Mouse (Mus musculus) testis, adult 2 months (tissue): ENCODE data around the gene Ap1g2.

Experiments used
- CTCF ChIP-seq: fragments of 200-500 bp; IDR thresholded peaks from 2 replicates; pipeline ENCODE4 v1.5.1; 2012; ENCODE audit warnings: low read depth, mild to moderate bottlenecking, inconsistent platforms, low read length, moderate library complexity; ENCODE audit not compliant: control insufficient read depth, insufficient read depth, insufficient replicate concordance
- POLR2A ChIP-seq: fragments of 200-500 bp; IDR thresholded peaks from 2 replicates; pipeline ENCODE4 v1.6.1; 2012; ENCODE audit warnings: low read depth, mild to moderate bottlenecking, inconsistent platforms, low read length, moderate library complexity; ENCODE audit not compliant: control insufficient read depth

DNA sequence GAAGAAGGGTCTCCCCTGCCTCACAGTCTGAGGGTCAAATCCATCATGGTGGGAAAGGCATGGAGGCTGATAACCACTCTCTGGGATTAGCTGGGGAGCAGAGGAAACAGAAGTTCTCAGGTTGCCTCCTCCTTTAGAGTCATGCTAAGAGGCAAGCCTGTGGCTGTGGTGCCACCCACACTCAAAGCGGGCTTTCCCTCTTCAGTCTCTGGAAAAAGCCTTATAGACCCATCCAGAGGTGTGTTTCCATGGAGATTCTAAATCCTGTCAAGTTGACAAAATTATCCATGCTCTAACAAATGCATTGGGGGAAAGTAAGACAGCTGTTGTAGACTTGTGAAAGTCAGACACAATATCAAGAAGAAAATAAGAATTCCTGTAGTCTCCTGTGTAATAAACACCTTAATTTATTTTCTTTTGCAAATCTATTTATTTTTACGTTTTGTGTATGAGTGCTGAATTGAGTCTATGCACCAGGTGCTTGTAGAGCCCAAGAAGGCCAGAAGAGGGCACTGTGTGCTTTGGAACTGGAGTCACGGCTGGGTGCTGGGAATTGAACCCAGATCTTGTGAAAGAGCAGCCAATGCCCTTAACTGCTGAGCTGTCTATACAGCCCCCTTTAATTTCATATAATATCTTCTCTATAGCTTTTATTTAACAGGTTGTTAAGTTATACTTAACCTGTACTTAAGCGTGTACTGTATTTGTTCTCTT, 13.2 kb upstream of the Ap1g2 start:
- TF ChIP-seq CTCF (no peak; the same call in 1 of the 2 replicates), POLR2A (no peak)
